Mouse (Mus musculus) embryonic fibroblast, embryonic 13.5 days (primary cell): ENCODE results near the gene Siah1a.

Experiments used
- CTCF ChIP-seq: IDR thresholded peaks from 2 replicates; pipeline ENCODE4 v1.5.1; 2011; ENCODE audit warnings: mild to moderate bottlenecking, control low read depth, low read length, moderate library complexity, borderline replicate concordance; ENCODE audit not compliant: insufficient read depth
- POLR2A ChIP-seq: IDR thresholded peaks from 2 replicates; pipeline ENCODE4 v1.6.1; 2011; ENCODE audit warnings: low read depth, mild to moderate bottlenecking, control low read depth, low read length, moderate library complexity

GRCm38 (mm10) chr8:86779207-86779606, 33.5 kb upstream of the Siah1a start:
- TF ChIP-seq CTCF, result no peak
- no peak for TF ChIP-seq POLR2A
